Mouse (Mus musculus) adipocyte (in vitro differentiated cells): Measurements from ENCODE around the gene Smarcd1.

Source experiments
- DNase-seq: peaks from one replicate; pipeline ENCODE4 v3.0.0-alpha.2; 2016; ENCODE audit warnings: low spot score

Gene Smarcd1

GRCm38 (mm10) chr15:99733186-99733585 is 31.3 kb downstream of the Smarcd1 start:
- peak; percentile 69 for DNase-seq

GRCm38 (mm10) chr15:99735631-99736030 is 33.7 kb downstream of the Smarcd1 start:
- DNase-seq: no peak

GRCm38 (mm10) chr15:99736675-99737074 is 34.7 kb downstream of the Smarcd1 start:
- DNase-seq: no peak

GRCm38 (mm10) chr15:99740229-99740628 is 38.3 kb downstream of the Smarcd1 start:
- DNase-seq: no peak

- DNase-seq: no peak
Measured at GRCm38 (mm10) chr15:99754204-99754603, 52.3 kb downstream of the Smarcd1 start.
